Mouse (Mus musculus) lung, adult 18-20 months (tissue): ENCODE data around the gene G2e3.

Experiments
- DNase-seq, 2 experiments: peaks; one replicate each; pipeline ENCODE4 v3.0.0; 2022; ENCODE audit warnings: mixed read lengths in 2 of 2

The G2e3 gene

DNA sequence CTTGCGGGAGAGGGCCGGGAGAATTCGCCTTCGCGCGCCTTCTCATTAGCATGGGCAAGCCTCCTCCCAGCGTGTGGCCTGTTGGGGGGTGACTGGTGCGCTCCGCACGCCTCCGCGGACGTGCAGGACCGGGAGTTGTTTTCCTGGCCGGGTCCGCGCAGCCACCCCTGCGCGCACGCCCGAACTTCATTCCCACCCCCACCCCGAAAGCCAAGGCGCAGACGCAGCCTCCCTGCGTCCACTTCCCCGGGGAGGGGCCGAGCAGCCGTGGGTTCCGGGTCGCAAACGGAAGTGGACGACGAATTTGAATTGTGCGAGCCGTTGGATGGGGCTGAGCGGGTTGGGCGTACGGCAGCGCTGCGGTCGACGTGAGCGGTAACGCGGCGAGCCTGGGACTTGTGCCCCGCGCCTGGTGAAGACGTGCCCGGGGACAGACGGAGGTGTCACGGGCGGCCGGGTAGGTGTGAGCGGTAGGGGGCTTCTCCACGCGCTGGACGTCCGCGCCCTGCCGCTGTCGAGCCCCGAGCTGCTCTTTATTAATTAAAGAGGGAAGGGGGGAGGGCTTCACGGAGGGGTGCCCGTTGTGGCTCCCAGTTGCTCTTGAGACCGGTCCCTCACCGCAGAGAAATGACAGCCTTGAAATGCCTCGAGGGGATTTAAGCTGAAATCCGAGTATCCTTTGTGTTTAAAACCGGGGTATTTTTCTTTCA, at the start of gene G2e3:
TSS of gene G2e3 (plus strand) at position 74 of the 710 bp plus-strand sequence.
- peak; percentile 90 to 93 for DNase-seq

DNA sequence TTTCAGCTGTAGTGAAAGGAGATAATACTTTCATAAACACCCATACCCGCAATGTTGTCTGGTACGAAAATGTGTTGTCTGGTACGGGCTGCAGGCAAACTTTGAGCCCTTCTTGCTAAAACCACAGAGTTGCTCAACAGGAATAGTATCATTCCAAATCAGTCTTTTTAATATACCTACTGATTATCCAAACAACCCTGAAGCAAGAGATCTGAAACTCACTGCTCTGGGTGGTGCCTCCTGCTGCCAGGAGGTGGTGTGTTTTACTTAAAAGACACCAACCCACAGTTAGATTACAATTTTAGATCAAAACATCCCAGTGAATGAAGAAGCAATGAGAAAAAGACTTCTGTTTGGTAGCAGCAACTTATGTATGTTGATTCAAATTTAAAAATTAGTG, 24.3 kb upstream of the G2e3 start:
- DNase-seq, result no peak

DNA sequence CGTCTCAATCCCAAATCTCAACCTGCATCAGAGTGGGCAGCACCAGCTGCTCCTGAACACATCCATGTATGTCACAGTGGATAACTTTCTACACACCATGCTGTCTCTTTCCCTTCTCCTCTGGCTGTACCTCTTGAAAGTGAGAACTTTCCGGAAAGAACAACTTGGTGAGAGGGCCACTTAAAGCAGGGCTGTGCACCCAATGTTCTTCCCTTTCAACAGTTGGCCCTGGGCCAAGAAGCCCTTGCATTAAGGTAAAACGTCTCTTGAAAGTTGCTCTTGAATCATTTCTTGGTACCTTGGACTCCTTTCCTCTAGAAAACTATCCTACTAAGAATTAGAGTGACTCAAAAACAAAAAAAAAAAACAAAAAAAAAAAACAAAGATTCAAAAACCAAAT, 21.0 kb upstream of the G2e3 start:
- DNase-seq, result peak in 1 of 2 experiments; percentile 13

DNA sequence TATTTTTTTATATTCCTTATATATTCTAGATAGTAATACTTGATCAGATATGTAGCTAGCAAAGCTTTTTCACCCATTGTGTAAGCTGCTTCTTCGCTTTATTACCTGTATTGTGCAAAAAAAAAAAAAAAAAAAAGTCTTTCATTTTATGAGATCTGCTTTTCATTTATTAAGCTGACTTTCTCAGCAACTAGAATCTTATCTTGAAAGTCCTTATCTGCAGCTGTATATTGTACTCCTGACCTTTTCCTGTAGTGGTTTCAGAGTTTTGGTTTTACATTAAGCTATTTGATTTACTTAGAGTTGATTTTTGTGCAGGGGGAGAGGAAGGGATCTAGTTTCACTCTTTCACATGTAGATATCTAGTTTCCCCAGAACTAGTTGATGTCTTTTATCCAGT, 10.8 kb upstream of the G2e3 start:
- no peak for DNase-seq

DNA sequence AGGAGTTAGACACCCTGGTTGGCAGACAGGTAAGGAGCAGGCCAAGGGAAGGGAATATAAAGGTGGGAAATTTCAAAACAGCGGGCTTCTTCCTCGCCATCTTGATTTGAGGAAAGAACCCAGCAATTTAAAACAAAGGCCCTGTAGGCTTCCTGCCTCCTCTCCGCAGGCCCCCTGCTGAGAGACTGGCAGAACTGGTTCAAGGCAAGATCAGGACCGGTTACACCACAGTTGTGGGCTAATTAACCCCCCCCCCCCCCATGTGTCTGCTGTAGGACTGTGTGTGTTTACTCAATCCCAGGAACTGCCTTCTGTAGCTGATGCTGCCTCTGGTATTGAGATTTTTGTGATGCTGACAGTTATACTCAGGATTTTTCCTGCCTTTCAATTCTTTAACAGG, 1.7 kb upstream of the G2e3 start:
- peak; percentile 53 to 75 for DNase-seq

DNA sequence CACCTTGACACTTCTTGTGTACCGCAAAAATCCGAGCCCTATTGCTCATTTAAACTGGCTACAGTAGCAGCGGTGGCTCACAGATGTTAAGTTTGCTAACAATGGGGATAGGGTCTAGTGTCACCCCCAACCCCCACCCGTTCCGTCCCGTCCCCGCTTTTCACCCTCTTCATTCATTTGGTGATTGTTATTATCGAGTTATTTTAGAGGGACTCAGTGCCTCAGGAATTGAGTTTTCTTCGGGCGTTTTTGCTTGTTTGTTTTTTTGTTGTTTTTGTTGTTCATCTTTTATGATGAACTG, 787 bp downstream of the G2e3 start:
- no peak for DNase-seq

DNA sequence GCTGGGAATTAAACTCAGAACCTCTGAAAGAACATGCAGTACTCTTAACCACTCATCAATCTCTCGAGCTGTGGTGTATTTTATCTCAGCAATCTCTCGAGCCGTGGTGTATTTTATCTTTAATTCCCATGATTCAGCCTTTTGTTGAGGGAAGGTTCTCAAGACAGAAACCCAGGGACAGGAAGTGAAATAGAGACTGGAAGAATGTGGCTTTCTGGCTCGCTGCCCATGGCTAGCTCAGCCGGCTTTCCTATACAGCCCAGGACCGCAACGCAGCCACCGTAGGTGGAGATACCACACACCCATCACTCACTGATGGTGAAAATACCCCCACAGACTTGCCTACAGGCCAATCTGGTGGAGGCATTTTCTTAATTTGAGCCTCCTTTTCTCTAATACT, 7.4 kb downstream of the G2e3 start:
- DNase-seq, result no peak

DNA sequence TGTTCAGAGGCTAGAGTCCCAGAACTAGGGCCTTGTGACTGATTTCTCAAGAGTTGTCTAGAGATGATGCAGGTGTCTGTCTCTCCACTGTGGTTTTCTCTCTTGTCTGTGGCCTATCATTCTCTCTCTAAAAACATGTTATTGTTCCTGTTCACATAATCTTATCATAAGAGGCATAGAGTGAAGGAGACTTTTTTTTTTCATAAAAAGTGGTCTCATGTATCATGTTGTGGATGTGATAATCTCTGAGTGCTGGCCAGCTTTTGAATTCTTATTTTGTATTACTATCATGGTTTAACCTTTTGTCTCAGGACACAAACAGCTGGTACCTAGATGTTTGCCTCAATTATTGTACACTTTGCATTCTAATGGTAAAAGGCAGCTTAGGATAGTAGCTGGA, 13.4 kb downstream of the G2e3 start:
- no peak for DNase-seq

DNA sequence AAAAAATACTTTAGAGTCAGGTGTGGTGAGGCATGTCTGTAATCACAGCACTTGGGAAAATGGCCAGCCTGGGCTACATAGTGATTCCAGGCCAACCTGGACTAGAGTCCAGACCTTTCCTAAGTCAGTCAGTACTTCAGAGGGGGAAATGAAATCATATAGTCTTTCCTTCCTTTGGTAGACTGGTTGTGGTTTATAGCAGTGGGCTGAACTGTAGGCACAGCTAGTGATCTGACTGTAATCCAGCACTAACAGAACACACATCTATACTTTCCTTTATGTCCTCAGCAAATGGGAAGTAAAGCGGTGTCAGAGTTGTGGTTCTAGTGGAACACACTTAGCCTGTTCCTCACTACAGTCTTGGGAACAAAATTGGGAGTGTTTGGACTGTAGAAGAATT, 15.0 kb downstream of the G2e3 start:
- DNase-seq, result no peak

DNA sequence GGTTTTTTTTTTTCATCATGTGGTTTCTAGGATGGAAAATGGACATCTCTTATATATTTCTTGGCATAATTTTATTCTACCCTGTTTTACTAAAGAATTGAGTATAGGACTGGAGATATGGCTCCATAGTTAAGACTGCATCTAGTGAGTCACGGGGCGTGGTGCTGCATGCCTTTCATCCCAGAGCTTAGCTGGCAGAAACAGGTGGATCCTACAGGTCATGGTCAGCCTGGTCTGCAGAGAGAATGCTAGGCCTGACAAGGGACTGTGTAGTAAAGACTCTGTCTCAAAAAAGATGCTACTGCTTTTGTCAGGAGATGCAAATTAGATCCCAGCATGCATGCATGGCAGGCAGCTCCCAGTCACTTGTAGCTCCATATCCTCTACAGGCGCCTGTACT, 20.6 kb downstream of the G2e3 start:
- DNase-seq, result no peak

DNA sequence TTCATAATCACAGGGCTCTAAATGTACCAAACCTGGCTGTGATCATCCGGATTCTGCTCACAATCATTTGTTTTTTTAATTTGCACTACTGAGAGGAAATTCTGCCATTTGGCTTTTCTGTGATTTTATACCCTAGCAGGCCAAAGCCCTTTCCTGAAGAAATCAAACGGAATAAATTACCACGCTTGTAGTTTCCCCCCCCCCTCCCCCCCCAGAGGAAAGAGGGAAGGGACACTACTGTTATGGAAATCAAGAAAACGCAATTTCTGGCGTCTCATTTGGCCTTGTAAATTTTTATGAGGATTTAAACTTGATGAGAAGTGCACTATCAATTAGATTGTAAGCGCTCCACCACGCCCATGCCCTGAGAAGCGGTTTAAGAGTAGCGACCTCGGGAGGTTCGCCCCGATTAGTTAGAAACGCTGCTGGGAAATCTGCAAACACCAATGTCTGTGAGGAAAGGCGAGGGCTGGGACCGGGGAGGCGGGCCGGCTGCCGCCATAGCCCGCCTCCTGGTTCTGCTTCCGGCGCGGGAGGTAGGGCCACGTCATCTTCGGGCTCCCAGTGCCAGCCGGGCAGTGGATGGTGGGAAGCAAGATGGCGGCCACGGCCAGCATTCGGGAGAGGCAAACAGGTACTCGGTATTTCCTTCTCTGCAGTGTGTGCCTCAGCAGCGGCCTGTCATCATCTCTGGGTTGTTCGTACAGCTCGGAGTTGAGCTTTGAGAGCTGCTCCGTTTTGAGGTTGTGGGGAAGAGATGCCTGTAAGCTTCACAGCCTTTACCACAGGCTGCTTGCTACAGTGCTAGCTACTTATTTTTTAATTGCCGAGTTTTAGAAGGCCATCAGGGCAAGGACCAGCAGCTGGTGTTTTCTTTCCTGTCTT, 29.4 kb downstream of the G2e3 start, which contains the start of gene Scfd1:
TSS of gene Scfd1 (plus strand) at position 508 of the 885 bp plus-strand sequence.
- peak; percentile 92 to 95 for DNase-seq

DNA sequence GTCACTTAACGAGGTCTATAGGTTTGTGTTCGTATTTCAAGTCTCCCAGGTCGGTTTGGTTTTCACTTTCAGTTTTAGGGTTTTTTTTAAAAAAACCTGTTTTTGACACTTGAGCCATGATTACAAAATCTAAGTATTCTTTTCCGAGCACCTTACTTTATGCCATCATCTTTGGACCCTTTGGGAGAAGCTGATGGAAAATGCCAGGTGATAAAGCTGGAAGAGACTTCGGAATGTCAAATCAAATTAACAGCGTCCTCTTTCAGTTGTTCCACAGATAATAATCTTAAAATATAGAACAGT, 30.0 kb downstream of the G2e3 start:
- no peak for DNase-seq

DNA sequence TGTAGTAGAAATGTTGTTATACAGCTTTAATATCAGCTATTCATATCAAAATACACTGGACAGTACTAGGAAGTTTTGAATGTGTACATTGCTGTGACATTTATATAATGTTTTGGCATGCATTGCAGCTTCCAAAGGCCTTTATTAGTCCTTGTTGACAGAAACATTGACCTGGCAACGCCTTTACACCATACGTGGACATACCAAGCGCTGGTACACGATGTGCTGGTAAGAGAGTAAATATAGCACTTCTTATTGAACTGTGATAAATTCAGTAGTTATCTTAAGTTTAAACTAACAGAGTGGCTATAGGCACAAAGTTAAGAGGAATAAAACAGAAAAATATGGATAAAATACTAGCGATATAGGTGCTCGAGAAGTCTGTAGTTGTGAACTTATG, 52.0 kb downstream of the G2e3 start:
- no peak for DNase-seq

DNA sequence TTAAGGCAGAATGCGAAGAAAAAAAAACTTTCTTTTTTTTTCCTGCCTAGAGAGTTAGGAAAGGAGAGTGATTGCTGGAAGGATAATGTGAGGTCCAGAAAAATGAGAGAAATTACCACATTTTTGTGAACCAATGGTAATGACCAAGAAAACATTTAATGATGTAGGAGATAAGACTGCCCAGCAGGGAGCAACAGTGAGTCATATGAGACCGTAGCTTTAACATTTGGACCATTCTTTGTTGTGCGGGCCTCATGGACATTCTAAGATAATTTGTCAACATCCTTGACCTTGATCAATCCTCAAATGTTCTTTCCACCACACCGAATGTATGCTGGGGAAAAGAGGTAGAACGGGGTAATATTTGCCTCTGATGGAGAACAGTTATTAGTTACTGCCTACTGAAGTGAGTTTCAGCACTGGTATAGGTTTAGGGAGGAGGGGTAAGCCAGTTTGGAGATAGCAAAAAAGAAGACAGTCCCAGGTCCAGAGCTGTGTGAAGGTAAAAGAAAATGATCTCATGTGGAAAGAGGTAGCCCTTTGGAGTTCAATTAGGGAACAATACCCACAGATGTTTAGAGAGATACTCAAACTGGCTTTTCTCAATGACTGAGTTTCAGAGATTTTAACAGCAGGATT, 54.3 kb downstream of the G2e3 start:
- DNase-seq, result no peak

DNA sequence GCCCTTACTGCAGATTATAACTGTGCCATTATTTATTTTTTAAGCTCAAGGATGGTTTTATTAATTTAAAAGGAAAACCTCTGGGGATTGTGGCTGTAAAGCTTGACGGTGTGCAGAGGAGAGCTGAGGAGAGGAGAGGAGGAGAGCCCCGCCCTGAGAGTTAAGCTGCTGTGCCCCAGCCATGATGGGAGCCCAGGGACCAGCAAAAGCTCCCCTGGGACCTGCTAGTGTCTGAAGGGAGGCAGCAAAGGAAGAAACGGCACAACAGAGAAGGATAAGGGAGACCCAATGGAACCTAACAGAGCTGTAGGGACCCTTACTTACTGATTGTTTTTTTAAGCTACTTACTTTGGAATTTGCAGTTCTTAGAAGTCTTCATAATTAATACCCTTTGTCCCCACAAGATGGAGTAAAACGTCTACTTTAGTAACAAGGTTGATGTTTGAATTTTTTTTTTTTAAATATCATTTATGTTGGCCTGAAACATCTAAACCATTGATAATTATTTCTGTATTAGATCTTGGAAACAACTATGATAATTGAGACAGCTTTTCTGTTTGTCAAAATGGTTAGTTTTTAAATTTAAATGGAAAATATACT, 56.2 kb downstream of the G2e3 start:
- DNase-seq, result no peak

DNA sequence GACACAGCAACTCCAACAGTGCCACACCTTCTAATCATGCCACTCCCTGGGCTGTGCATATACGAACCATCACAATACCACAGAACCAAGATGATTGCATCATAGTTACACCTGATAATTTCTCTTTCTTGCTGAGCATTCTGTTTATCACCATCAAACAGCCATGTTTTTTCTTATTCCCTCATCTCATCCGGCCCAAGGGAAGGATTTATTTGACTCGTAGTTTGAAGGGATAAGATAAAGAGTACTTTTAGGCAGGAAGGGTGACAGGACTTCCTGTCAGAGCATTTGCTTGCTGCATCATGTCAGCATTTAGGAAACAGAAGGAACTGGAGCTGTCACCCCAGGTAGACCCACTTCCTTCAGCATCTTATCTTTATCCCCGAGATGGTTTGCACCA, 63.5 kb downstream of the G2e3 start:
- DNase-seq, result no peak
